Mouse (Mus musculus): ENCODE data around the gene Cldn20. TPM values are rescaled to one million over a fixed set of nuclear protein-coding genes. Genes with fewer than 3 reads are reported as not detected.

Cldn20 gene
- polyA plus RNA-seq, 1 experiment from 2014 or later: not detected

Other genes starting within 250 kb of the Cldn20 start
- 7.9 and 9.2 TPM in 2 replicates for gene Tiam2, start 206.0 kb upstream of the Cldn20 start, polyA plus RNA-seq (2015; fragmentation: Nextera tagmentation; extraction: Ambion mirVana)
- gene Tfb1m, start 25.2 kb downstream of the Cldn20 start, polyA plus RNA-seq (2015; fragmentation: Nextera tagmentation; extraction: Ambion mirVana): 15.8 and 16.5 TPM in 2 replicates
- gene Nox3, start 163.7 kb downstream of the Cldn20 start, polyA plus RNA-seq (2015; fragmentation: Nextera tagmentation; extraction: Ambion mirVana): not detected in 2 replicates